Mouse (Mus musculus) inflammation-experienced regulatory T-cells, adult 6 months (primary cell): ENCODE data around the gene Negr1. TPM values are rescaled to one million over a fixed set of nuclear protein-coding genes. Genes with fewer than 3 reads are reported as not detected.

Experiments used
- ATAC-seq: one replicate; pipeline ENCODE4 v1.8.0; 2017
- polyA plus RNA-seq, 3 experiments: library from polyadenylated mRNA; unstranded; fragments of 100-300 nt; shearing (Covaris generic); gene quantifications; one replicate each; pipeline ENCODE4 v1.2.1; 2017

Negr1 gene
- polyA plus RNA-seq, 3 experiments from 2014 or later, result not detected

- ATAC-seq, result no peak
These were observed 248.2 kb downstream of the Negr1 start for GRCm38 (mm10) chr3:156809836-156810235.

- no peak for ATAC-seq
These were observed 255.3 kb downstream of the Negr1 start for GRCm38 (mm10) chr3:156816938-156817337.

- no peak for ATAC-seq
These were observed 255.9 kb downstream of the Negr1 start for GRCm38 (mm10) chr3:156817452-156817851.

- ATAC-seq, result no peak
These were observed 261.4 kb downstream of the Negr1 start for GRCm38 (mm10) chr3:156823039-156823438.

- no peak for ATAC-seq
These were observed 272.3 kb downstream of the Negr1 start for GRCm38 (mm10) chr3:156833920-156834319.

GRCm38 (mm10) chr3:156838550-156838949, 277.0 kb downstream of the Negr1 start:
- no peak for ATAC-seq

- no peak for ATAC-seq
These were observed 286.8 kb downstream of the Negr1 start for GRCm38 (mm10) chr3:156848385-156848784.

GRCm38 (mm10) chr3:156851921-156852320, 290.3 kb downstream of the Negr1 start:
- ATAC-seq, result no peak

GRCm38 (mm10) chr3:156870239-156870921, 308.8 kb downstream of the Negr1 start:
- ATAC-seq, result no peak

- ATAC-seq, result no peak
These were observed 309.3 kb downstream of the Negr1 start for GRCm38 (mm10) chr3:156870922-156871257.

GRCm38 (mm10) chr3:156871641-156872196, 310.1 kb downstream of the Negr1 start:
- ATAC-seq, result no peak

- no peak for ATAC-seq
These were observed 315.0 kb downstream of the Negr1 start for GRCm38 (mm10) chr3:156876551-156876950.

- ATAC-seq, result no peak
These were observed 320.5 kb downstream of the Negr1 start for GRCm38 (mm10) chr3:156882129-156882528.

GRCm38 (mm10) chr3:156883873-156884272, 322.3 kb downstream of the Negr1 start:
- no peak for ATAC-seq

- ATAC-seq, result no peak
These were observed 324.1 kb downstream of the Negr1 start for GRCm38 (mm10) chr3:156885689-156886088.

GRCm38 (mm10) chr3:156886915-156887314, 325.3 kb downstream of the Negr1 start:
- ATAC-seq, result no peak

GRCm38 (mm10) chr3:156890986-156891385, 329.4 kb downstream of the Negr1 start:
- ATAC-seq, result no peak

- no peak for ATAC-seq
These were observed 333.7 kb downstream of the Negr1 start for GRCm38 (mm10) chr3:156895322-156895721.

GRCm38 (mm10) chr3:156896106-156896505, 334.5 kb downstream of the Negr1 start:
- ATAC-seq, result no peak

GRCm38 (mm10) chr3:156896552-156896951, 335.0 kb downstream of the Negr1 start:
- no peak for ATAC-seq

- ATAC-seq, result no peak
These were observed 339.5 kb downstream of the Negr1 start for GRCm38 (mm10) chr3:156901140-156901539.

GRCm38 (mm10) chr3:156903925-156904576, 342.5 kb downstream of the Negr1 start:
- ATAC-seq, result no peak

- ATAC-seq, result no peak
These were observed 351.2 kb downstream of the Negr1 start for GRCm38 (mm10) chr3:156912816-156913215.

- ATAC-seq, result no peak
These were observed 359.8 kb downstream of the Negr1 start for GRCm38 (mm10) chr3:156921369-156921768.
